Mouse (Mus musculus) CD4-positive, CD25-positive, alpha-beta regulatory T cell, adult 4 months (primary cell): Measurements from ENCODE around the gene Gm42688. TPM values are rescaled to one million over a fixed set of nuclear protein-coding genes. Genes with fewer than 3 reads are reported as not detected.

Experiments
- ATAC-seq: one replicate; pipeline ENCODE4 v1.8.0; 2017
- polyA plus RNA-seq, 2 experiments: library from polyadenylated mRNA; unstranded; fragments of 100-300 nt; shearing (Covaris generic); gene quantifications; one replicate each; pipeline ENCODE4 v1.2.1; 2017

The Gm42688 gene
- polyA plus RNA-seq, 2 experiments from 2014 or later, result 0.67 to 0.68 TPM

DNA sequence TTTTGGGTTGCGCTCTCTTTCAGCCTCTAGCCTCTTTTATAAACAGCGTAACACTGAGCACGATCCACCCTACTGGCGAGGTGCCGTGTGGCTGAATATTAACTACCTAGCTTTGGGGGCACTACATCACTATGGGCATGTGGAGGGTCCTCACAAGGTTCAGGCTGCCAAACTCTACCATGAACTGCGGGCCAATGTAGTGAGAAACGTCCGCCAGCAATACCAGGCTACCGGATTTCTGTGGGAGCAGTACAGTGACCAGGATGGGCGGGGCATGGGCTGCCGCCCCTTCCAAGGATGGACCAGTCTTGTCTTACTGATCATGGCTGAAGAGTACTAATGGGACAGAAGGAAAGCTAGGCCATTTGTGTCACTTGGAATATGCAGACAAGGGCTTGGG, 17.0 kb downstream of the Gm42688 start:
- no peak for ATAC-seq

DNA sequence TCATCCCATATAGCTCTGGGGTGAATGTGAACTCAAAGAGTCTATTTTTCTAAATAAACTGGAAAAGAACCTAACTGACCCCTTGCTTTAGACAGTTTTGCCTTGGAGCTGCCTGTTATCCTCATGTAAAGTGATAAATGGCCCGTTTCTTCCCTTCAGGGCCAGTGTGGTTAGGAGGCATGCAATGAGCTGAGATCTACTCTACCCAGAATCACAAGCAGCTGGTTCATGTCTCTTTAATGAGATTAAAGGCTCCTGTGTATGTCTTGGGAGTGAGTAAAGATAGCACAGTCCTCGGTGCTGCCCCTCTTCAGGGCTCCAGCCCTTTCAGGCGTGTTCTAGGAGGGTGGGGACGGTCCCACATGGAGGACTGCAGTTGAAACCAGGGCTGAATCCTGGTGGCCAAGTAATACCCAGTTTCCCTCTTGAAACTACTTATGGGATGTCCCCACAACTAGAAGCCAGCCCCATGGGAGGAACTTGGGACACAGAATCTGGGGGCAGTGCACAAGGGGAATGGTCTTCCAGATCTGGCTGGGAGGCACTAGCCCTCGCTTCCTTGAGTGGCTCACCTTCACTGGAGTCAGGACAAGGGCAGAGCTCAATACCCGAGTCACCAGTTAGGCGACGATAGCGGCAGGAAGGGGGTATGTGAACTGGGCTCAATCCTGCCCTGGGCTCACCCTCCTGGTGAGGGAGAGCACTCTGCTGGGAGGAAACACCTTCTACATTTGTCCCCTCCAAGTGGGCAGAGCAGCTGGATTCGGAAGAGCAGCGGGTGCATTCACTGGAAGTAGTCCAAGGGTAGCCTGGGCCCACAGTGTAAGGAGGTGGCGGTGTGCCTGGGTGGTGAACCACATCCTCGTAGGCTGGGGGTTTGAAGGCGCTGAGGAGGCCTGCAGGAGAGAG, 17.7 kb downstream of the Gm42688 start:
- ATAC-seq, result no peak

DNA sequence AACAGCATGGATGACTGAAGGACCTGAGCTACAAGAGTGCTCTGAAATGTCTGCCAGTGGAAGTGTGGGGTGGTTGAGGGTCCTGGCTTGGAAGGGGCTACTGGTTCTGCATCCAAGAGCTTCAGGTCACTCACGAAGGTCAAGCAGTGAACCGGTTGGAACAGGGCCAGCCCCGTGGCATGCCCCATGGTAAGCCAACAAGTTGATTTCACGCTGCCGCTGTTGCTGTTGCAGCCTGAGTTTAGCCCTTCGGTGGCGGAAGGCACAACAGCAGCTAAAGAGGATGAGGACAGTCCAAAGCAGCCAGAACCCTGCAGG, 18.3 kb downstream of the Gm42688 start:
- no peak for ATAC-seq

DNA sequence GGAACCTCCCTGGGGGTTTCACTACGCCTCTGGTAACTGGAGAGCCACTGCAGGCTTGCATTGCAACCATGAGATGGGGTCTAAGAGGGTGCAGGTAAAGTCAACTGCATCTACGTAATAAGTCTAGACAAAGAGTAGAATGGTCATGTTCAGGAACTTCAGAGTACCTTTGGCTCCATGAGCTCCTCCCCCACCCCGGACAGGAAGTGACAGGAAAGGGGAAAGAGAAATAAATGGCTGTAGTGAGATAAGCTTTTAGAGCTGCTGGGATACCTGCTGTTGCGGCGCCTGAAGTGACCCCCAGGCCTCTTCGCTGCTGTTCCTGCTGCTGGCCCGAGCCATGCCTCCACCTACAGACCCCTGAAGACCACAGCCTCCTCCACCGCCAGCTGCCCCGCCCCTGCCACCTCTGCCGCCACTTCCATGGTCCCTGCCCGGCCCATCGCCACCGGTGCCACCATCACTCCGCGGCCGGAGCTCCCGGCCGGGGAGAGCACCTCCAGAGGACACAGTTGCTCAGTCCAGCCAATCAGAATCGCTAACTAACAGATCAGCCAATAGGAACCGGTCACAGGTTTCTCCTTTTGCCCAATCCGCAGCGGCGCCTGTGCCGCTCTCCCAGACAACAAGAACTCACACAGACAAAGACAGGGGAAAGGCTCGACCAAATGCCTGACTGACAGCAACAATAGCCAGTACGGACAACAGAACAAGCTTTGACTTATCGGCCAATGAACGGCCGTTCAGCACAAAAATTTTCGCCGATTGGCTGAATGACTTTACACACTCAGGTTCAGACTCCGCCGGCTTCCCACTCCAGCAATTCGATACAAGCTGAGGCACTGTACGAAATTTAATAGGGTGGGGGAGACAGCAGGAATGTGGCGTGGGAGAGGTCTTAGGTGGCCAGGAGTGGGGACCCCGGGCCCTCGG, 19.8 kb downstream of the Gm42688 start, which contains the start of gene Wbp1:
Gene Wbp1 (minus strand): TSS at position 630 of the 933 bp plus-strand sequence.
- peak; percentile 93 for ATAC-seq

DNA sequence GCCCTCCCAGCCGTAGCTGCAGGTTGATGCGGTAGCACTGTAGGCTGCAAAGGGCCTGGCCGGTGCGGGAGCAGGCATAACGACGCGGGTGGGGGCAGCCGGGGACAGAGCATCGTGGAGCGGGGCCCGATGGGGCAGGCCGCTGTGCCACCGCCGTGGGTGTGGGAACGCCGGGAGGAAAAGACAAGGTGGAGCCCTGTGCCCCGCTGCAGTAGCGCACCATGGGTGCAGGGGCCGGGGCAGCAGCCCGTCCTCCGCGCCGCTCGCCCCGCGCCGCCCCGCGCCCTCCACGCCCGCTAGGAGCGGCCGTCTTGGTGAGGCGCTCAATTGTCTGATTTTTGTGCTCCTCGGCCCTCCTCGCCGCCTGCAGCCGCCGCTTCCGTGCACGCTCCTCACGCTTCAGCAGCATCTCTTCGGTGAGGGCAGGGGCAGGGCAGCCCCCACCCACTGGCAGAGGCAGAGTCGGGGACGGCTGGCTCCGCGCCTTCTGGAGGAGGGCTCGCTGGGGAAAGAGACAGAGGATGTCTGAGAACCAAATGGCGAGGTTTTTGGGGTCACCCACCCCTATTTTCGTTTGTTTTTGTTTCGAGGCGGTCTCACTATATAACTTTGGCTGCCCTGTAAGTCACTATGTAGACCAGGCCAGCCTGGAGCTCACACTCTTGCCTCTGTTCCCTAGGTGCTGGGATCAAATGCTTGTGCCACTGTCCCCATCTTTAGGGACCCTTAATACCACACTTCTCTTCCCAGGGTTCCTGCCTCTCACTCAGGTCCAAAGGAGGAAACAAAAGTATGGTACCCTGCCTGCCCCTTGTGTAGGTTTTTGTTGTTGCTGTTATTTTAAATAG, 20.7 kb downstream of the Gm42688 start:
- peak; percentile 11 for ATAC-seq

DNA sequence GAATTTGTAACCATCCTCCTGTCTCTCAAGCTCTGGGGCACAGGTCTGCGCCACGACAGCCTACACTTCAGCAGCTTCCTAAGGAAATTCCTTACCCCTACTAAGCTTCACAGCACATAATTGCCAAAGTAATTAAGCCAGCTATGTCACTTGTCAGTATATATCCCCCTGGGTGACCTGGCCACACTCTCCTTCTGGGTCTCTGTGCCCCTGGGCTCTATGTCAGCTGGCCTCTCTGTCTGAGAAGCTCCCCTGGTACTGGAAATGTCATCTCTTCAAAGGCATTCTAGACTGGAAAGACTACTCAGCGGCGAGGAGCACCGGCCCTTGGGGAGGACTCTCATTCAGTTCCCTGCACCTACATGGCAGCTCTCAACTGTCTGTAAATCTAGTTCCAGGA, 21.5 kb downstream of the Gm42688 start:
- no peak for ATAC-seq

DNA sequence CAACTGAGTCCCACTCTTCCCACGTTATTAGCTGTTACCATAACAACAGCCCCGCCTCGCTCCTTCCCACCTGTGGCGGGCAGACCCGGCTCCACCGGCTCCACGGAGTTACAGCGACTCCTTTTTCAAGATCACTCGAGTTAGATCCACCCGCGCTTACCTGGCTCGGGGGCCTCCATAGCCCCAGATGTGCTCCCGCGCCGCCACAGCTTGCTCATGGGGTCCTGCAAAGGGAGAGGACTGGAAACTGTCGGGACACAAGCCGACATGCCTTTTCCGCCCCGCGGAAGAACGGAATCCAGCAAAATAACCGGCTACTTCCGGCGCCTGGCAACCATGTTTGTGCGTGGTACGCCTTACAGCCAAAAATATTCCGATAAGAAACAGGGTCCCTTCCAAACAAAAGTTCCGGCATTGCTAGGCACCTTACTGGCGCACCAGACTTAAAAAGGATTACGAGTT, 23.5 kb downstream of the Gm42688 start:
- peak; percentile 37 for ATAC-seq

DNA sequence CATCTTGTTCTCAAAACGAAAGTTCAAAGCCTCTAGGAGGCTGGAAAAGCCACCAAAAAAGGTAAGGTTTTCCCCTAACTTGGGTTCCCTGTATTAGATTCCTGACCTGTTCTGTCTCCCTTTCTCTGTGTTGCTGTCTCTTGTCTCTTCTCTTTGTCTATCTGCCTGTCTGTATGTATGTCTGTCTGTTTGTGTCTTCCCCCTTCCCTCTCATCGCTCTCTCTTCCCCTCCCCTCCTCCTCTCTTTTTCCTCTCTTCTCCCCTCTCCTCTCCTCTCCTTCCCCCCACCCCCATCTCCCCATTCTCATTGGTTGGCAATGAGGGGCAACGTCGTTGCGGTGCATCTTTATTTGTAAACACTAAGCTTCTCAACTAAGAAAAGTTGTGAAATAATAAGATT, 23.9 kb downstream of the Gm42688 start, which contains the start of gene Ino80b:
Gene Ino80b (minus strand): TSS at position 101 of the 400 bp plus-strand sequence.
- ATAC-seq, result no peak

DNA sequence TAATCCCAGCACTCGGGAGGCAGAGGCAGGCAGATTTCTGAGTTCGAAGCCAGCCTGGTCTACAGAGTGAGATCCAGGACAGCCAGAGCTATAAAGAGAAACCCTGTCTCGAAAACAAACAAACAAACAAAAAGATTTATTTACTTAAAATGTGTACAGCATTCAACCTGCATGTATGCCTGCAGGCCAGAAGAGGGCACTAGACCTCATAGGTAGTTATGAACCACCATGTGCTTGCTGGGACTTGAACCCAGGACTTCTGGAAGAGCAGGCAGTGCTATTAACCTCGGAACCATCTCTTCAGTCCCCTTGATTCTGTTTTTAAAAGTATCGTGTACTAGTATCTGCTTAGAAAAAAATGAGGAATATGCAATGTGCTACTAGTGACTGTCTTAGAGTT, 26.0 kb downstream of the Gm42688 start:
- no peak for ATAC-seq

DNA sequence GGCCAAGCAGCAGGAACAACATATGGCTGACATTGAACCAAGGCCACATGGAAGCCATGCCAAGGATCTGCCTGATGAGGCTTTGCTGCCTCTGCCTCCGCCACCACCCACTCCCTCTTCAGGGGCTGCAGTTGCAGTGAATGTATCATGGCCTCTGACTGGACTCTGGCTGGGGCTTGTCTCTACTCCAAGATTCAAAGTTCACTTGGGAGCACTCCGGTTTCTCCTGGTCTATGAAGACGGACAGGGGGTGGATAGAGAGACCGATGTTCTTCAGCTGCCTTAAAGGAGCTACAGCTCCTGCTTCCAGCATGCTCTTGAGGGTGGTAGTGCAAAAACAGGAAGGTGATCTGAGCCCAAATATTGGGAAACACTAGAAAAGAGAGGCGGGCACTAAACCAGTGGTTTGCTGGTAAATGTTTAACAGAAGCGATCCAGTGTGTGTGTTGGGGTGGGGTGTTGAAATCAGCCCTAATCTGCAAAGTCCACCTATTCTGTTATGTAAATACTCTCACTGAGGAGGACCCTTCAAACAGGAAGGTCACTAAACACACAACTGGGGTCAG, 30.1 kb downstream of the Gm42688 start:
- ATAC-seq, result no peak

DNA sequence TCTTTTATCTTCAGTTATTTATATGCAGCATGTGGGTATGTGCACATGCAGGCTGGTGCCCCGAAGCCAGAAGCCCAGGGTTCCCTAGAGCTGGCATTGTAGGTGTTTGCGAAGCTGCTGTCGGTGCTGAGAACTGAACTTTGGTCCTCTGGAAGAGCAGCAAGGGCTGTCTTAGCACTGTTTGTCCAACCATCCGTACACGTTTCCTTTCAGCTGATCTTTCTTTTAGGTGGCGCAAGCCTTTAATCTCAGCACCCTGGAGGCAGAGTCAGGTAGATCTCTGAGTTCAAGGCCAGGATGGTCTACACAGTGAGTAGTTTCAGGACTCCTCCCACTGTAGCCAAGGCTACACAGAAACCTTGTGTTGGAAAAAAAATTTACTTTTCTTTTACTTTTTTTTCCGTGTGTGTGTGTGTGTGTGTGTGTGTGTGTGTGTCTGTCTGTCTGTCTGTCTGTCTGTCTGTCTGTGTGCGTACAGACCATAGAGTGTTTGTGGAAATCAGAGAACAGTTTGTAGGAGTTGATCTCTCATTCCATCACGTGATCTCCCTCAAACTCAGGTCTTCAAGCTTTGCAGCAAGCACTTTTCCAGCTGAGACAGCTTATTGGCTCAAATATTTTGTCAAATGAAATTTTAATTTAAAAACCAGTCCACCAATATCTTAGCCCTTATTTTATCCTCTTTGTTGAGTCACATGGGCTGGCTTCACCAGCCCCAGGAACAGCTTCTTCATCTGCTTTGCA, 30.9 kb downstream of the Gm42688 start:
- no peak for ATAC-seq

DNA sequence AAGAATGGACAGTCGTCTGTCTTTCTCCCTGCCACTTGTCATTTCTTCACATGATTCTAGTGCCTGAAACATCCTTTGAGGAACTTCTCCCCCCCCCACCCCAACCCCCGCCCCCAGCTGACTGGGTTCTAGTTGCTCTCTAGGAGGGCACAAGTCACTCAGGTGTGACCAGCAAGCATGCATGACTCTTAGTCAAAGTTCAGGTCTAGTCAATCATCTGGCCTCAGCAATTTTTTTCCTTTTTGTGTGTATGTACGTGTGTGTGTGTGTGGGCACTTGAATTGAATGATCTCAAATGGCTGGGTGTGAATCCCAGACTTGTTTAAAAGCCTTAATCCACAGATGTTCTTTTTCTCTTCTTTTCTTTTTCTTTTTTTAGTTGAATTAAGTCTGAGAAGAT, 32.8 kb downstream of the Gm42688 start:
- no peak for ATAC-seq

DNA sequence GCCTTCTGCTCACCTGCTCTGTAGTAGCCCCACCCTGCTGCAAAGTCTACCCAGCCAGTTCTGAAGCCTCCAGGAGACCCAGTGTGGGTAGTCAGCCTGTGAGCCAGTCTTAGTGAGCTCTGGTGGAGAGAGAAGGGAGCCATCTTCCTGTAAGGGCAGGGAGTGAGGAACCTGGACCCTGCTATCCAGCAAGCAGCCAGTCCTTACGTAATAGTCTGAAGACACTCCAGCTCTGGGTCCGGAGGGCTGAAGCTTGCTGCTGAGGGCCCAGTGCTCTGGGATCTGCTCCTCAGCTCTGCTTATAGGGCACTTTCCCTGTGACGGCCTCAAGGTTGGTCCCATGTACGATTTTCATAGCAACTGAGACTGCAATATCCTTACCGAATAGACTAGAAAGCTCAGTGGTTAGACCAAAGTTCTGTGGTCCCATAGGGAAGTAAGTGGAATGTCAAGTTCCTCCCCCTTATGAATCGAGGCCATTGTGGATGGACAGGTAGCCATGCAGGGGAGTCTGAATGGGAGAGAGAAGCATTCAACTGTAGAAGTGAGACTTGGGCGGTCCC, 33.6 kb downstream of the Gm42688 start, which contains the start of gene Rtkn:
Gene Rtkn (plus strand): TSS at position 513 of the 563 bp plus-strand sequence.
- no peak for ATAC-seq

DNA sequence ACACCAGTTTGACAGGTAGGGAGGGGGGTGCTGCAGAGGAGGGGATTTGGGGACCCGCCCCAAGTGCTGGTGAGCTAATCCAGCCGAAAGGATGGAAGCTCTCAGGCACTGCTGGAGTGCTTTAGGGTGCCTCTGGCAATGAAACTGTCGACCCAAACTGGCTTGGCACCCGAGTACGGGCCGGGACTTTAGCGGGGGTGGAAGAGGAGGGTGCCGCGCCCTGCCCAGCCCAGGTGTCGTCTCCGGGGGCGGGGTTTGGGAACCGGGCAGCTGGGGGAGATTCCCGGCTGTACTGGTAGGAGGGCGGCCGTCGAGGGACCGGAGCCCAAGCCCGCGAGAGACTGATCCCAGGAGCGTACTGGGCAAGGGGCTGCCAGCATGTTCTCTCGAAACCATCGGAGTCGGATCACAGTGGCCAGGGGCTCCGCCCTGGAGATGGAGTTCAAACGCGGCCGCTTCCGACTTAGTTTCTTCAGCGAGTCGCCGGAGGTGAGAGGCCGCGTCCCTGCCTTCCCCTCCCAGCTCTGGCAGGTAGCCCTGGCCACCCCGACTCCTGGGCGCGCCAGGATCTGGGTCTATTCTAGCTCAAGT, 34.2 kb downstream of the Gm42688 start:
- ATAC-seq, result peak; percentile 35

DNA sequence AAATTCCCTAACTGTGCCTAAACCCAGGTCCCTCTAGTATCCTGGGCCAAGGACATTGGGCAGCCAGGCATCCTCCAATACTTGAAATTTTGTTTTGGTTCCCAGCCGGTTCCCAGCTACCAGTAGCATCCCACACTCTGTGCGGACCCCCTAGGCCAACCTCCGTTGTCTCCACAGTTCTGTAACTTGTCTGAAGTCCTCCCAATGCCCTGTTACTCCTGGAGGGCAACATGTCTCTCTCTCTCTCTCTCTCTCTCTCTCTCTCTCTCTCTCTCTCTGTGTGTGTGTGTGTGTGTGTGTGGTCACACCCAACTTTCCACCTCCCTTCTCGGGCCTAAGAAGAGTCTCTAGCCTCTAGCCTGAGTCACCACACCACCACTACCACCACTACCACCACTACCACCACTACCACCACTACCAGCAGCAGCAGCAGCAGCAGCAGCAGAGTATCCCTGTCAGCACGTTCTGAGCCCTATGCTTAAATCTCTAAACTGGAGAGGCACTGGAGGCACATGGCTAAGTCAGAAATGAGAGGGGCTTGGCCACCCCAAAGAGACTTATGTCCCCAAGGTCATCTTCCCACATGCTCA, 35.0 kb downstream of the Gm42688 start:
- ATAC-seq, result no peak

DNA sequence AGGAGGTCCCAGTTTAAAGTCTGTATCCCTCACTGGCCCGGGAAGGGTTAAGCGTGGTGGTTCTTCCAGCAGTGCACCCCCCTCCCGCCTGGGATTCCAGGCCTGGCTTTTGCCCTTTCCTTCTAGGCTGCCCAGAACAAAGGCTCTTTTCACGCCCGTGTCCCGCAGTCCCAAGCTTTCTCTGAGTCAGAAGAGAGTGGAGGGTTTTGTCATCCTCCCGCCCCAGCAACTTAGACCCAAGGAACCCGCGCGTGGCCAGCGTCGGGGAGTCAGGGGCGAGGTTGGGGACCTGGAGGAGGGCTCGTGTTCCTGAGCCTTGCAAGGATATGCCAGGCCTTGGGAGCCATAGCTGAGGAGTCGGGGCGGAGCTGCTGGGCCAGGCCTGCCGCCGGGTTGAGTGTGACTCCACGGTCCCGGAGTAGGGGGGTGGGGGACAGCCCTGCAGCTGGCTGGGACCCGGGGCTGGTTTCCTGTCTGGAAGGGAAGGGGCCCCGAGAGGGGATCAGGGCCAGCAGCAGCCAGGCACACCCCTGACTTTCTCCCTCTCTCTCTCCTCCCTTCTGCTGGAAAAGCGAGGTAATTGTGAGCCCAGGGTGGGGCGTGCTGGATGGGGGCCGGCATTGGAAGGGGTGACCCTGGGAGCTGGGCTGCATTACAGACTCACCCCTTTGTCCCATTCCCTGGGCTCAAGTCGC, 35.6 kb downstream of the Gm42688 start:
- ATAC-seq, result peak; percentile 50

DNA sequence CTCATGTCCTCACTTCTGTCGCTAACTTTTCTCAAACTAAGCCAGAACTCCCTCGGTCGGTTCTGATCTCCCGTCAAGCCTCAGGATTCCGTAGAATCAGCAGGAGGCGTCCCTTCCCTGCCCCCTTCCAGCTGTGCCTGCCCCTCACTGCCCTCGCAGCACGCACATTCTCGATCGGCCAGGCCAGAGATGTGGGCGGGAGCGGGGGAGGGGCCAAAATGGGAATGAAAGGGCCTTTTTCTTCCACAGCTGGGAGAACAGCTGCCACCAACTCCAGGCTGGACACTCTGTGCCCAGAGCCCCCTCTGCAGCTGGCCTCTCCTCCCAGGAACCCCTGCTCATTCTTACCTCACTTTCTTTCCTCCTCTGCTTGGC, 36.1 kb downstream of the Gm42688 start:
- no peak for ATAC-seq

DNA sequence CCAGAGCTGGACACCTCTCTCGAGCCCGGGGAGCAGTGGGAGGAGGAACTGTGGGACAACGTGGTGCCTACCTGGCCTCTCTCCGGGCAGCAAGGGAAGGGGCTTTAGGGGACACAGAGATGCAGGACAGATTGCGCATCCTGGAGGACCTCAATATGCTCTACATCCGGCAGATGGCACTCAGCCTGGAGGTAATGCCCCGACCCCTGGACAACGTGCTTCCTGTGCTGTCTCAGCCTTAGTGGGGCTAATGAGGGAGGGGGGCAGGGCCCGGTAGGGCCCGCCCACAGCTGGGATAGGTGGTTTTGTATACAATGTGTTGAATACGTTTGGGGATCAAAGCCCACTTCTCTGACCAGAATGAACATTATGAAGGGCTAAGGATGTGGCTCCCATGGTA, 36.6 kb downstream of the Gm42688 start:
- ATAC-seq, result peak; percentile 62

DNA sequence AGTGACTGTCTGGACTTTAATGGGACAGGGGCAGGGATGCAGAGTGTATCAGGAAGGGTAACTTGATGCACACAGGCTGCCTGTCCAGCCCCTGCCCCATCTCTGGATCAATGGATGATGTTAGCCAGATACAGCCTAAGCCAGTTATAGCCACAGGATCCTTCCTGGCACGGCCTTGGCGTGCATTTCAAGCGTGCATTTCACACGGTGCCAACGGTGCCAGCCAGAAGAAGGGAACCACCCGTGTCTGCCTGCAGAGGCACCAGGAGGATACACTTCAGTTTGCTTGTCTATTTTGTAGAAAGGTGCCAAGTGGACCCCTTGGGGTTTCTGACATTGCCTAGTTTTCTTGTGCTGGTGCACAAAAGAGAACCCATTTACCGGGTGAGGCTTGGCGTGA, 38.6 kb downstream of the Gm42688 start:
- ATAC-seq, result no peak
